Mouse (Mus musculus) liver, adult 2 months (tissue): Measurements from ENCODE around the gene Ric3. TPM values are rescaled to one million over a fixed set of nuclear protein-coding genes. Genes with fewer than 3 reads are reported as not detected.
"Not testable (repeated sequence)": the region's sequence is repeated elsewhere in the genome, so short reads cannot be mapped to it uniquely, and the experiment has no call there.

ENCODE experiments used
- DNase-seq: peaks from one replicate; pipeline ENCODE4 v3.0.0-alpha.2; 2011; ENCODE audit warnings: low read depth, low spot score; ENCODE audit errors: extremely low read depth
- H3K27ac ChIP-seq: fragments of 200-500 bp; replicated peaks from 2 replicates; pipeline ENCODE4 v1.5.1; 2012; ENCODE audit warnings: low read depth, mild to moderate bottlenecking, control low read depth, inconsistent platforms, low read length; ENCODE audit not compliant: insufficient read depth
- H3K27me3 ChIP-seq: fragments of 200-500 bp; 2 replicates; pipeline ENCODE4 v1.6.1; 2012; ENCODE audit warnings: mild to moderate bottlenecking, moderate library complexity, low read length, inconsistent platforms; ENCODE audit not compliant: control insufficient read depth, insufficient read depth
- H3K36me3 ChIP-seq: fragments of 200-500 bp; 2 replicates; pipeline ENCODE4 v1.6.1; 2012; ENCODE audit warnings: low read length, inconsistent platforms; ENCODE audit not compliant: control insufficient read depth, insufficient read depth
- H3K4me1 ChIP-seq: fragments of 200-500 bp; 2 replicates; pipeline ENCODE4 v1.6.1; 2011; ENCODE audit warnings: low read length; ENCODE audit not compliant: control insufficient read depth, insufficient read depth
- H3K4me3 ChIP-seq: fragments of 200-500 bp; 2 replicates; pipeline ENCODE4 v1.5.1; 2011; ENCODE audit warnings: low read depth, mild to moderate bottlenecking, control low read depth, low read length, moderate library complexity; ENCODE audit not compliant: insufficient read depth
- H3K79me2 ChIP-seq: fragments of 200-500 bp; 2 replicates; pipeline ENCODE4 v1.6.1; 2012; ENCODE audit warnings: inconsistent platforms, mild to moderate bottlenecking, low read length, moderate library complexity; ENCODE audit not compliant: control insufficient read depth, insufficient read depth
- H3K9ac ChIP-seq: fragments of 200-500 bp; 2 replicates; pipeline ENCODE4 v1.6.1; 2012; ENCODE audit warnings: low read depth, mild to moderate bottlenecking, control low read depth, inconsistent platforms, low read length
- CTCF ChIP-seq: fragments of 200-500 bp; IDR thresholded peaks from 2 replicates; pipeline ENCODE4 v1.5.1; 2011; ENCODE audit warnings: low read depth, low read length, control low read depth
- POLR2A ChIP-seq: fragments of 200-500 bp; IDR thresholded peaks from 2 replicates; pipeline ENCODE4 v1.6.1; 2011; ENCODE audit warnings: low read length, control low read depth; ENCODE audit not compliant: insufficient read depth; ENCODE audit errors: extremely low read depth
- WGBS: fragments of 180-500 bp; shearing (Covaris S2); methylation state at CpG from one replicate; pipeline ENCODE4 v1.1.7; 2018; 5-methylcytosine and 5-hydroxymethylcytosine counted together
- polyA plus RNA-seq: library from polyadenylated mRNA; depleted of rRNA; stranded (reverse); fragments of >200 nt; gene quantifications from 2 replicates; pipeline ENCODE4 v1.2.3, GENCODE M21; 2012
- total RNA-seq: library from RNA; depleted of rRNA; stranded (reverse); fragments of >200 nt; gene quantifications from 2 replicates; pipeline ENCODE4 v1.2.3, GENCODE M21; 2014

Ric3 gene
- total and polyA plus RNA-seq, 2 experiments: 0.17 to 0.92 TPM

- no peak for TF ChIP-seq CTCF
- no peak for TF ChIP-seq POLR2A
- Histone ChIP-seq H3K79me2 (no peaks in the 10 kb centered on the region), H3K36me3 (no peaks in the 10 kb centered on the region), H3K4me3 (no peak overlapping the region), H3K4me1 (no peaks in the 10 kb centered on the region), H3K27ac (no peak overlapping the region), H3K9ac (no peak overlapping the region), H3K27me3 (no peaks in the 10 kb centered on the region; the same call in 1 of the 2 replicates)
- DNase-seq: no peak
- WGBS: 67% methylated on average over 4 of the region's 4 CpGs
Observed at GRCm38 (mm10) chr7:109096618-109097017, 13.5 kb upstream of the Ric3 start.

- H3K4me1 ChIP-seq: no peaks in the 10 kb centered on the region
- no peak overlapping the region for H3K9ac ChIP-seq
- no peaks in the 10 kb centered on the region for H3K79me2 ChIP-seq
- no peak for TF ChIP-seq CTCF
- no peak for TF ChIP-seq POLR2A
- H3K36me3 ChIP-seq: no peaks in the 10 kb centered on the region
- H3K27me3 ChIP-seq: no peaks in the 10 kb centered on the region; the same call in 1 of the 2 replicates
- no CpG with 5 or more reads among the region's 7 CpGs for WGBS
- no peak overlapping the region for H3K4me3 ChIP-seq
- DNase-seq: no peak
- H3K27ac ChIP-seq: no peak overlapping the region
Observed at GRCm38 (mm10) chr7:109094294-109094693, 11.2 kb upstream of the Ric3 start.

- not testable (repeated sequence) for H3K27me3 ChIP-seq, H3K9ac ChIP-seq, H3K27ac ChIP-seq, H3K36me3 ChIP-seq, H3K4me3 ChIP-seq, H3K79me2 ChIP-seq, H3K4me1 ChIP-seq, DNase-seq
- WGBS: no CpG with 5 or more reads among the region's 2 CpGs
Observed at GRCm38 (mm10) chr7:109091316-109091715, 8.2 kb upstream of the Ric3 start.

GRCm38 (mm10) chr7:109086946-109087345 is 3.8 kb upstream of the Ric3 start:
- no peaks in the 10 kb centered on the region for H3K79me2 ChIP-seq
- H3K9ac ChIP-seq: no peak overlapping the region
- TF ChIP-seq POLR2A: no peak
- no peak for TF ChIP-seq CTCF
- H3K4me3 ChIP-seq: no peak overlapping the region
- no peak overlapping the region for H3K27ac ChIP-seq
- no peaks in the 10 kb centered on the region for H3K36me3 ChIP-seq
- no peaks in the 10 kb centered on the region for H3K4me1 ChIP-seq
- WGBS: 6% methylated on average over 2 of the region's 2 CpGs
- no peaks in the 10 kb centered on the region for H3K27me3 ChIP-seq
- no peak for DNase-seq

- Histone ChIP-seq H3K36me3 (no peaks in the 10 kb centered on the region), H3K9ac (no peak overlapping the region), H3K4me3 (no peak overlapping the region), H3K27me3 (no peaks in the 10 kb centered on the region), H3K4me1 (no peaks in the 10 kb centered on the region), H3K27ac (no peak overlapping the region), H3K79me2 (no peaks in the 10 kb centered on the region)
- WGBS: 77% methylated on average over 4 of the region's 4 CpGs
- no peak for TF ChIP-seq POLR2A
- TF ChIP-seq CTCF: no peak
- no peak for DNase-seq
Observed at GRCm38 (mm10) chr7:109083813-109084184, 668 bp upstream of the Ric3 start.

GRCm38 (mm10) chr7:109082269-109083112 is 640 bp downstream of the Ric3 start:
- no peak for TF ChIP-seq CTCF
- no peak for TF ChIP-seq POLR2A
- H3K4me1 ChIP-seq: no peaks in the 10 kb centered on the region
- H3K27me3 ChIP-seq: no peaks in the 10 kb centered on the region
- H3K27ac ChIP-seq: no peak overlapping the region
- DNase-seq: peak; percentile 12
- H3K79me2 ChIP-seq: no peaks in the 10 kb centered on the region
- no peaks in the 10 kb centered on the region for H3K36me3 ChIP-seq
- 26% methylated on average over 12 of the region's 12 CpGs for WGBS
- no peak overlapping the region for H3K9ac ChIP-seq
- peak overlapping the region; percentile 36; the same call in 1 of the 2 replicates for H3K4me3 ChIP-seq
